Mouse (Mus musculus): Measurements from ENCODE around the gene Zfp286. TPM values are rescaled to one million over a fixed set of nuclear protein-coding genes. Genes with fewer than 3 reads are reported as not detected.

The Zfp286 gene
- polyA plus RNA-seq (2015; fragmentation: Nextera tagmentation; extraction: Ambion mirVana), result 18.5 and 21.9 TPM in 2 replicates

DNA sequence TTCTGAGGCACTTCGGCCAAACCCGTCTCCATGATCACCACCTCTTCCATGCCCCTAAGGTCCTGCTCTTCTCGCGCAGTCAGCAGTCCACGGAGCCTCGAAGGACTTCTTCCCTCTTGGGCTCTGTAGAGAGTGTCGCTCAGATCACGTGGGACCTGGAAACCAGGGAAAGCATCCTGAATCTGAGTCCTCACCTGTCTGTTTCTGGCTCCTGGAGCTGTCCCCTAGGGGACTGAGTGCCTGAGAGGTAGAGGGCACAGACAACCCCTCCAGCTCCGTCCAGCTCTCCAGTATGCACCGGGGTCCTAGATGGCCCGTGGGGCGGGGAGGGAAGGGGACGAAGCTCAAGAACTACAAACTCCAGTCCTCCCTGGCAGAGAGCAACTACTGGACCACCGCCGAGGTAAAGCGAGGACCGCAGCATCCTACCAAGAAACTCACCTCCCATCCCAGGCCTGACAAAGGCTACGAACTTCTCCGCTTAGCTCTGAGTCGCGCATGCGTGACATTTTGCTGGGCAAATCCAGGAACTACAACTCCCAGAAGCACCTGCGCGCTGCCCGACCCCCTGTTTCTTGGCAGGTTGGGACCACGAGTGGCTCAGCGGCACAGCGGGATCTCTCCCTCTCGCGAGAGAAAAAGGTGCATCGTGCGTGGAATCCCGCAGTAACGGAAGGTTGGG, at the start of gene Zfp286:
Gene Zfp286, minus strand, starts transcription at position 528 of the 682 bp plus-strand sequence.
- H3K4me2 ChIP-seq (replicated peaks; ENCODE audit: low read depth, low read length), result peak within 1 kb of the TSS; percentile 85
- WGBS, result 6% methylated on average over 34 of the region's 34 CpGs
- peaks cover 1% of the 10 kb centered on the region; the same call in 1 of the 2 replicates for H3K9me3 ChIP-seq (ENCODE audit: low read length)
- peak within 1 kb of the TSS; percentile 81 for H3K9ac ChIP-seq (replicated peaks; ENCODE audit: low read length)
- H3K36me3 ChIP-seq (ENCODE audit: insufficient read depth, low read length), result peaks cover 19% of the 10 kb centered on the region
- H3K27me3 ChIP-seq (ENCODE audit: insufficient read depth, low read length), result no peaks in the 10 kb centered on the region
- no peak within 1 kb of the TSS; the same call in 1 of the 2 replicates for H3K27ac ChIP-seq (ENCODE audit: low read length)
- peak; percentile 96 for ATAC-seq (ENCODE audit: low FRiP score, low TSS enrichment)
- H3K4me1 ChIP-seq (ENCODE audit: insufficient read depth, low read length), result peaks cover 8% of the 10 kb centered on the region
- H3K4me3 ChIP-seq (ENCODE audit: low read length), result peak within 1 kb of the TSS; percentile 64

DNA sequence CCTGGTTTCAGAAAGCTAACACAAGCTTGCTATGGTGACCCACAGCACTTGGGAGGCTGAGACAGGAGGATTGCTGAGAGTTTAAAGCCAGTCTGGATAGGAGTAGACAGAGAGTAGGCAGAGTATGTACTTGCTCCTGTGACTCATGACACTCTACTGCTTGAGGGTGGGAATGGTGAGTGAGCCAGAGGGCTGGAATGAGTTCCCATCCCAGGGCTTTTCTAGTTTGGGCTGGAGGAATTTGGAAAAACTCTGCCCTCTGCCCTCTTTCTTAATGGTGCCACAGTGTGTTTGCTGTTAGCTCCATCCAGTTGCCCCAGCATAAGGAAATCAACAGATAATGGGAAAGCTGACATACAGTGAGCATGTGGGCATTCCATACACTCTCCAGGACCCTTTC, 42.6 kb upstream of the Zfp286 start:
- peaks cover 14% of the 10 kb centered on the region; the same call in 1 of the 2 replicates for H3K36me3 ChIP-seq (ENCODE audit: insufficient read depth, low read length)
- no peaks in the 10 kb centered on the region for H3K9me3 ChIP-seq (ENCODE audit: low read length)
- H3K4me1 ChIP-seq (ENCODE audit: insufficient read depth, low read length), result peaks cover 1% of the 10 kb centered on the region; the same call in 1 of the 2 replicates
- no peak for ATAC-seq (ENCODE audit: low FRiP score, low TSS enrichment)
- no peak overlapping the region for H3K9ac ChIP-seq (replicated peaks; ENCODE audit: low read length)
- H3K4me3 ChIP-seq (ENCODE audit: low read length), result no peak overlapping the region
- H3K4me2 ChIP-seq (replicated peaks; ENCODE audit: low read depth, low read length), result no peak overlapping the region
- no peaks in the 10 kb centered on the region for H3K27me3 ChIP-seq (ENCODE audit: insufficient read depth, low read length)
- H3K27ac ChIP-seq (ENCODE audit: low read length), result no peak overlapping the region

DNA sequence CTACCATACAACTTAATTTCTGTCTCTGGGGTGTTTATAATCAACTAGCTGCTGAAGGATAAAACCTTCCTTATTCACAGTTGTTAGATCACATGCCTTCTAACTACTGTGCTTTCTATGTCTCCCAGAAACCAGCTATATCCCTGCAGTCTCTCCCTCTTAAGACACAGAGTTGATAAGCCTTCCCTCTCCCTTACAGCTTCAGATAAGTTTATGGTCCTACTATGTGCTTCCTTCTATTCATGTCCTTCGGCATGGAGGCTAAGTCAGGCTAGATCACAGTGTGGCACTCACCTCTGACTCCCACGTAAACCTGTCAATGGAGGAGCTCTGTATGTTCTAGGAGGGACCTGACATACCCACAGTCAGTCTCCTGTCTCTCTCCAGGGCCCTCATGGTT, 41.1 kb upstream of the Zfp286 start:
- no peak overlapping the region for H3K4me2 ChIP-seq (replicated peaks; ENCODE audit: low read depth, low read length)
- ATAC-seq (ENCODE audit: low FRiP score, low TSS enrichment), result no peak
- no peak overlapping the region for H3K9ac ChIP-seq (replicated peaks; ENCODE audit: low read length)
- no peak overlapping the region for H3K27ac ChIP-seq (ENCODE audit: low read length)
- H3K36me3 ChIP-seq (ENCODE audit: insufficient read depth, low read length), result peaks cover 7% of the 10 kb centered on the region; the same call in 1 of the 2 replicates
- peaks cover 17% of the 10 kb centered on the region for H3K4me1 ChIP-seq (ENCODE audit: insufficient read depth, low read length)
- 80% methylated on average over 2 of the region's 2 CpGs for WGBS
- no peaks in the 10 kb centered on the region for H3K9me3 ChIP-seq (ENCODE audit: low read length)
- no peaks in the 10 kb centered on the region for H3K27me3 ChIP-seq (ENCODE audit: insufficient read depth, low read length)
- H3K4me3 ChIP-seq (ENCODE audit: low read length), result no peak overlapping the region

DNA sequence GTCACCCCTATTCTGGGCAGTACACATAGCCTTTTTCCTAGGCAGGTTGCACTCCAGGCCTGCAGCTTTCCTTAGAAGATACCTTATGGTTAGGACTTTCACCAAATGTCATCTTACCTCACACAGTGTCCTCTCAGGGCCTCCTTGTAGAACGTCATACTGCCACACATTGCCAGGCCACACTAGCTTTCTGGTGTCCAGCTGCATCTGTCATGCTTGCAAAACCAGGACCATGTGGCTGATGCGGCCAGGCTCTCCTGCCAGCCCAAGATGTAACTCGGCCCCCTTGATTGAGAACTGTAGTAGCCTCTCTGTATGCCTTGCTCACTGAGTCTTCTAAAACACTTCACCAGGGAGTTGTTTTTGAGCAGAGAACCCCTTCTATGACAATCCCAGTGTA, 38.6 kb upstream of the Zfp286 start:
- ATAC-seq (ENCODE audit: low FRiP score, low TSS enrichment), result no peak
- Histone ChIP-seq H3K27me3 (ENCODE audit: insufficient read depth, low read length) (no peaks in the 10 kb centered on the region), H3K4me2 (replicated peaks; ENCODE audit: low read depth, low read length) (no peak overlapping the region), H3K4me1 (ENCODE audit: insufficient read depth, low read length) (peaks cover 22% of the 10 kb centered on the region), H3K9me3 (ENCODE audit: low read length) (no peaks in the 10 kb centered on the region), H3K4me3 (ENCODE audit: low read length) (no peak overlapping the region), H3K9ac (replicated peaks; ENCODE audit: low read length) (no peak overlapping the region), H3K36me3 (ENCODE audit: insufficient read depth, low read length) (peaks cover 7% of the 10 kb centered on the region; the same call in 1 of the 2 replicates), H3K27ac (ENCODE audit: low read length) (no peak overlapping the region)
- WGBS, result 81% methylated on average over 3 of the region's 3 CpGs

DNA sequence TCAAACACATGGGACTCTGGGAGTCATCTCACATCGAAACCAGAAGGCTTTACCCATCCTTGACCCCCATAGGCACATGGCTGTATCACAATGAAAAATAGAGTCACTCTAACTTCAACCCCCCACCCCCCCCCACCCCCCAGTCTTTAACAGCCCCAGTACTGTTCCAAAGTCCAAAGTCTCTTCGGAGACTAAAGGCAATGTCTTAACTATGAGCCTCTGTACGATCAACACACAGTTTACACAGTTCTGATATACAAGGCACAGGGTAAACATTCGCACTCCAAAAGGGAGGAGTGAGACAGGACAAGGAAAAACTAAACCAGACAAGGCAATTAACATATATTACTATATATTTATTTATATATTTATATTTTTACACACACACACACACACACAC, 37.9 kb upstream of the Zfp286 start:
- Histone ChIP-seq H3K36me3 (ENCODE audit: insufficient read depth, low read length) (peaks cover 7% of the 10 kb centered on the region; the same call in 1 of the 2 replicates), H3K4me1 (ENCODE audit: insufficient read depth, low read length) (peaks cover 22% of the 10 kb centered on the region), H3K9me3 (ENCODE audit: low read length) (no peaks in the 10 kb centered on the region), H3K27ac (ENCODE audit: low read length) (no peak overlapping the region), H3K9ac (replicated peaks; ENCODE audit: low read length) (no peak overlapping the region), H3K27me3 (ENCODE audit: insufficient read depth, low read length) (no peaks in the 10 kb centered on the region), H3K4me3 (ENCODE audit: low read length) (no peak overlapping the region), H3K4me2 (replicated peaks; ENCODE audit: low read depth, low read length) (no peak overlapping the region)
- ATAC-seq (ENCODE audit: low FRiP score, low TSS enrichment), result no peak
- WGBS, result 85% methylated on average over 4 of the region's 4 CpGs

DNA sequence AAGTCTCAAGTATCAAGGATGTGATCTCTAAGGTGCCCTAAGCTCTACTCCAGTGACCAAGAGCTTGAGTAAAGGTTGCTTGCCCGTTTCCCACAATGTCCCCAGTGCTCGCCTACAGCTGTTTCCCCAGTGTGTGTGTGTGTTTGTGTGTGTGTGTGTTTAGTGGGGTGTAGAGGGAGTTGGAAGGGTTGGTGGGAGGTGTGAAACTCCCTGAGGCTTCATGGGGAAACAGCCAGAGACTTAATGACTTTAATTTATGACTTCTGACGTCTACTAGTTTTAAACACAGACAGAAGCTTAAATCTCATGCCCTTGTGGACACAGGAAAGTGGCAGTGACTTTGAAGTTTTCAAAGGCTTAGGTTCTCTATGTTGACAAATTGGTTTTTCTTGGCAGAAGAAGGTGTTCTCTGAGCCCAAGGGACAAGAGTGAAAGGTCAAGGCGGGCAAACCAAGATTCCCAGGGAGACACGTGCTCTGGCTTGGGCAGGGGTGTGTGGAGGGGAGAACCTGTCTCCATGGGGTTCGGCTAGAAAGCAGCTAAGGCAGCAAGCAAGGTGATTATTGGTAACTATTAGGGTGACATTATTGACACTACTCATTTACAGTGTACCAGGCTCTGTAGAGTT, 37.0 kb upstream of the Zfp286 start:
- H3K27me3 ChIP-seq (ENCODE audit: insufficient read depth, low read length), result no peaks in the 10 kb centered on the region
- ATAC-seq (ENCODE audit: low FRiP score, low TSS enrichment), result peak; percentile 84
- no peak overlapping the region for H3K4me2 ChIP-seq (replicated peaks; ENCODE audit: low read depth, low read length)
- no peaks in the 10 kb centered on the region for H3K9me3 ChIP-seq (ENCODE audit: low read length)
- H3K4me1 ChIP-seq (ENCODE audit: insufficient read depth, low read length), result peaks cover 25% of the 10 kb centered on the region
- no peak overlapping the region for H3K9ac ChIP-seq (replicated peaks; ENCODE audit: low read length)
- peaks cover 3% of the 10 kb centered on the region; the same call in 1 of the 2 replicates for H3K36me3 ChIP-seq (ENCODE audit: insufficient read depth, low read length)
- WGBS, result 12% methylated on average over 6 of the region's 6 CpGs
- no peak overlapping the region for H3K4me3 ChIP-seq (ENCODE audit: low read length)
- peak overlapping the region; percentile 22; the same call in 1 of the 2 replicates for H3K27ac ChIP-seq (ENCODE audit: low read length)

DNA sequence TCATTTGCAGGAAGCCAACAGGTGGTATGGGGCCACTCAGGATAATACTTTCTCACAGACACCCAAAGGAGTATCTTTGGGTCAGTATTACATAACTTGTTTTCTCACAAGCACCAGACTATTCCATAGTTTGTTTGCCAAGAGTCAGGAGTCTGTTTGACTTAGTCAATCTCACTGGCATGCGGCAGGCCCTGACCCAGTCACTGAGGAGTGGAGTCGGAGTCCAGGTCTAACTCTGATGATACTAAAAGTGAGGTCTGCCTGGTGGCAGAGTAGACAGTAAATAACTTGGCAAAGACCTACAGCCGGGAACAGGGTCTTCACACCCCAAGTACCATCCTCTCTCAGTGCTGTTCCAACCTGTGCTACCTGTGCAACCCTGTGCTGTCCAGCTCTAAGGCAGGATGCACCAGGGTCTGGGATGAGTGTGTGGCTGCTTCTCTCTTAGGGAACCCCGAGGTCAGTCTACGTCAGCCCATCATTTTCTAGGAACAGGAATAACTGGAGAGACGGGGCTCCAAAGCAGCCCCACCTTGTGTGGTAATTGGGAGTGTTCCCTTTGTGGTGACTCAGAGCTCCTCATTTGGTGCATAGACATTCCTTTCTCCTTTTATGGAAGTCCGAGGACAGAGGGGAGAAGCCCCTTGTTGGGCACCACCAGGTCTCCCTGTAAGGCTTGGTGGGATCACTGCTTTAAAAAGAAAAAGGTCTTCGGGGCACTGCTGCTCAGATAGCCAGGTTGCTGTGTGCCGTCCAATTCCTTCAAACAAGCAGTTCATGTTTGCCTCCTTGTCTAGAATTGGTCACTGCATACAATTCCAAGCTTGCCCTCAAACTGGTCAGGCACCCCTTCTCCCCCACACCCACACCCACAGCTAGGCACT, 36.2 kb upstream of the Zfp286 start:
- Histone ChIP-seq H3K9ac (replicated peaks; ENCODE audit: low read length) (no peak overlapping the region), H3K4me3 (ENCODE audit: low read length) (no peak overlapping the region), H3K4me1 (ENCODE audit: insufficient read depth, low read length) (peaks cover 32% of the 10 kb centered on the region), H3K4me2 (replicated peaks; ENCODE audit: low read depth, low read length) (no peak overlapping the region), H3K27ac (ENCODE audit: low read length) (peak overlapping the region; percentile 20; the same call in 1 of the 2 replicates), H3K27me3 (ENCODE audit: insufficient read depth, low read length) (no peaks in the 10 kb centered on the region), H3K36me3 (ENCODE audit: insufficient read depth, low read length) (peaks cover 3% of the 10 kb centered on the region; the same call in 1 of the 2 replicates), H3K9me3 (ENCODE audit: low read length) (no peaks in the 10 kb centered on the region)
- ATAC-seq (ENCODE audit: low FRiP score, low TSS enrichment), result peak; percentile 25; the same call in 1 of the 2 replicates
- 49% methylated on average over 9 of the region's 9 CpGs for WGBS

DNA sequence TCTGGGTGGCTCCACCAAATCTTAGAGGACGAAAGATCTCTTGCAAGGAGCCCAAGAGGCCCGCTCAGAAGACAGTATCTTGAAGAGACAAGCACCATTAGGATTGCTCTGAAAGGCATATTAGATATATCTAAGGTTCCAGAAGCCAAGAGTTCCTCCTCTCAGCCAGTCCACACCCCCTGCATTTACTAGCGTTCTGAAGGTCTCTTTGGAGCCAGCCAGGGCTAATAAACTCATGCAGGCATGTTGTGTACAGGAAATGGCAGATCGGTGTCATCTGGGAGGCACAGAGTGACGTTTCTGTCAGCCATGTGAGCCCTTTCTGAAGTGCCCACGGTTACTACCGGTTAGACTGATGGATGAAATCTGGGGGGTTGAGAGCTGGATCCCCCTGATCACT, 34.9 kb upstream of the Zfp286 start:
- ATAC-seq (ENCODE audit: low FRiP score, low TSS enrichment), result no peak
- WGBS, result 47% methylated on average over 7 of the region's 7 CpGs
- H3K9ac ChIP-seq (replicated peaks; ENCODE audit: low read length), result no peak overlapping the region
- peaks cover 45% of the 10 kb centered on the region for H3K4me1 ChIP-seq (ENCODE audit: insufficient read depth, low read length)
- no peaks in the 10 kb centered on the region for H3K9me3 ChIP-seq (ENCODE audit: low read length)
- 0 out of 2 replicates have a peak, but pooled peaks cover 2% of the 10 kb centered on the region for H3K36me3 ChIP-seq (ENCODE audit: insufficient read depth, low read length)
- H3K4me3 ChIP-seq (ENCODE audit: low read length), result no peak overlapping the region
- no peaks in the 10 kb centered on the region for H3K27me3 ChIP-seq (ENCODE audit: insufficient read depth, low read length)
- 0 out of 2 replicates have a peak overlapping the region, but pooled peaks have one; percentile 3 for H3K4me2 ChIP-seq (replicated peaks; ENCODE audit: low read depth, low read length)
- no peak overlapping the region for H3K27ac ChIP-seq (ENCODE audit: low read length)

DNA sequence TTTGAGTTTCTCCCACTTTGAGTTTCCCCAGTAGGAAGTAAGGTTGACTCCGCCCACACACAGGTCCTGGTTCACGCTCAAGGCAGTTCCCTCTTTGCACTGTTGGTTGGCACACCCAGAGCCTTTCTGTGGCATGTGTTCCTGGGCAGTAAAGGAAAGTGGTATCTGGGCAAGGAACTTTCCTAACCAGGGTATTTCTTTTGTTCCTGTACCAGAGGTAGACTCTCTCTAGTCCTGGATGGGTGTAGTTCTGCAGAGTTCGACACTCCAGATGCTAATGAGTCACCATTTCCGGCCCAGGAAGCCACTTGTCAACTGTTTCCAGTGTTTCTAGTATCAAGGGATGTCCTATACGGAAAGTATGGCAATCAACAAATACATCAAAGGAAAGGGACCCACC, 32.6 kb upstream of the Zfp286 start:
- Histone ChIP-seq H3K9ac (replicated peaks; ENCODE audit: low read length) (no peak overlapping the region), H3K9me3 (ENCODE audit: low read length) (no peaks in the 10 kb centered on the region), H3K4me1 (ENCODE audit: insufficient read depth, low read length) (peaks cover 50% of the 10 kb centered on the region), H3K27ac (ENCODE audit: low read length) (peak overlapping the region; percentile 19; the same call in 1 of the 2 replicates), H3K4me3 (ENCODE audit: low read length) (peak overlapping the region; percentile 30), H3K4me2 (replicated peaks; ENCODE audit: low read depth, low read length) (peak overlapping the region; percentile 43), H3K27me3 (ENCODE audit: insufficient read depth, low read length) (no peaks in the 10 kb centered on the region), H3K36me3 (ENCODE audit: insufficient read depth, low read length) (no peaks in the 10 kb centered on the region)
- 57% methylated on average over 5 of the region's 5 CpGs for WGBS
- ATAC-seq (ENCODE audit: low FRiP score, low TSS enrichment), result no peak
